Mouse (Mus musculus): ENCODE data around the gene Stxbp1.

Stxbp1 gene

DNA sequence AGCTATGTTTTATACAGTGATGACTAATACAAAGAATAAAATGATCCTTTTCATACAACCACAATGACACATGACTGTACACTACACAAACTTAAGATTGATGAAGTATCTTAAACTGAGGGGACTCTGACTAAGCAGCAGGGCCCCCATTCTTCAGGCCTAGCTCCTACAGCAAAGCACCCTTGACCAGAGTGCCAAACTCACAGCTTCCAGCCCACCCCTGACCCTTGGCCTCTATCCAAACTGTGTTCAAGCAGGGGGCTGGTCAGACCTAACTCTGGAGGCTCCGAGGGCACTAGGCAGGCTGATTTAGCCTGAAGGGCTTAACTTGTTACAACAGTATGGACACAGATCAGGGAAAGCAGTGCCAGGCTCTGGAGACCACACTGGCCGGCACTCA is 58.5 kb downstream of the Stxbp1 start:
- no peak for DNase-seq (ENCODE audit: low read depth, low spot score)

DNA sequence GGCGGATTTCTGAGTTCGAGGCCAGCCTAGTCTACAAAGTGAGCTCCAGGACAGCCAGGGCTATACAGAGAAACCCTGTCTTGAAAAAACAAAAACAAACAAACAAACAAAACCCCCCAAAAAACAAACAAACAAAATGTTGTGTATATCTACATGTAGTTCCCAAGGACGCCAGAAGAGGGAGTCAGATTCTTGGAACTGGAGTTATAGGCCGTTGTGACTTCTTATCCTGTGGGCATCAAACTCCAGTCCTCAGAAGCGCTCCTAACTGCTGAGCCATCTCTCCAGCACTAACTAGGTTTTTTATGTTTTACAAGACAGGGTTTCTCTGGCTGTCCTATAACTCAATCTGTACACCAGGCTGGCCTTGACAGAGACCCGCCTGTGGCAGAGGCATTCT is 59.9 kb downstream of the Stxbp1 start:
- peak; percentile 28 for DNase-seq (ENCODE audit: low read depth, low spot score)

GRCm38 (mm10) chr2:32784048-32784681 is 62.9 kb downstream of the Stxbp1 start, which contains the start of gene Cfap157:
TSS of gene Cfap157 (minus strand) at chr2:32784428.
- DNase-seq (ENCODE audit: low read depth, low spot score) = no peak

GRCm38 (mm10) chr2:32781710-32782109 is 65.3 kb downstream of the Stxbp1 start:
- no peak for DNase-seq (ENCODE audit: low read depth, low spot score)

GRCm38 (mm10) chr2:32779714-32780113 is 67.3 kb downstream of the Stxbp1 start:
- DNase-seq (ENCODE audit: low read depth, low spot score) = no peak

GRCm38 (mm10) chr2:32779131-32779530 is 67.9 kb downstream of the Stxbp1 start:
- DNase-seq (ENCODE audit: low read depth, low spot score) = peak; percentile 36

DNA sequence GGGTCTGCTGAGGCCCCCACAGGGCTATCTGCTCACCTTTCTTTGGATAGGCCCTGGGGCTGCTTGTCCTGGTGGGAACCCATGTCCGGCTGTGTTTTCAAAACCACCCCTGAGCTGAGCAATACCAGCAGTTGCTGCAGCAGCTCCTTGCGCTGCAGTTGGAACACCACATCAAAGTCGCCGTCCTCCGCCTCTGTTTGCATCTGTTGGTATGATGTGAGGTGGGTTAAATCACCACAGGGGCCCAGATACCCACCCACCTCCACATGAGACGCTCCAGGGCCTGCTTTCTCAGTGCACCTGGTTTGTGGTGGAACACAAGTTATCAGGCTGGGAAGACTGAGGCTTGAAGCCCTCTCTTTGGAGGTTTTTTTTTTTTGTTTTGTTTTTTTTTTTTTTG is 69.0 kb downstream of the Stxbp1 start:
- DNase-seq (ENCODE audit: low read depth, low spot score) = peak; percentile 74

DNA sequence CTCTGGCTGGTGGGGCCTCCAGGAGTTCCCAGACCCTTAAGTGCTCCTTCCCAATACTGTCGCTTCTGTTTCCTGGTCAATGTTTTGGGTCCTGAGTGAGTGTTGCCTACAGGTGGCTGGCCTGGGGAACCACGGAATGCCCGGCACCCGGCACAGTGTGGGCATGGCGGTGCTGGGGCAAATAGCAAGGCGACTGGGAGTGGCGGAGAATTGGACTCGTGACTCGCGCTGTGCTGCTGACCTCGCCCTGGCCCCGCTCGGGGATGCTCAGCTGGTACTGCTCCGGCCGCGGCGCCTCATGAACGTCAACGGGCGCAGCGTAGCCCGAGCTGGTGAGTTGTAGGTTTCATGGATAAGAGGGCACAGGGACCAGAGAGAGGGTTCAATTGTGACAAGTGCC is 70.9 kb downstream of the Stxbp1 start:
- no peak for DNase-seq (ENCODE audit: low read depth, low spot score)

GRCm38 (mm10) chr2:32775359-32776074 is 71.5 kb downstream of the Stxbp1 start, which contains the start of the genes Ttc16 and Ptrh1:
TSS of gene Ttc16 (minus strand) at chr2:32775633.
TSS of gene Ptrh1 (plus strand) at chr2:32775786.
- DNase-seq (ENCODE audit: low read depth, low spot score) = peak; percentile 96

DNA sequence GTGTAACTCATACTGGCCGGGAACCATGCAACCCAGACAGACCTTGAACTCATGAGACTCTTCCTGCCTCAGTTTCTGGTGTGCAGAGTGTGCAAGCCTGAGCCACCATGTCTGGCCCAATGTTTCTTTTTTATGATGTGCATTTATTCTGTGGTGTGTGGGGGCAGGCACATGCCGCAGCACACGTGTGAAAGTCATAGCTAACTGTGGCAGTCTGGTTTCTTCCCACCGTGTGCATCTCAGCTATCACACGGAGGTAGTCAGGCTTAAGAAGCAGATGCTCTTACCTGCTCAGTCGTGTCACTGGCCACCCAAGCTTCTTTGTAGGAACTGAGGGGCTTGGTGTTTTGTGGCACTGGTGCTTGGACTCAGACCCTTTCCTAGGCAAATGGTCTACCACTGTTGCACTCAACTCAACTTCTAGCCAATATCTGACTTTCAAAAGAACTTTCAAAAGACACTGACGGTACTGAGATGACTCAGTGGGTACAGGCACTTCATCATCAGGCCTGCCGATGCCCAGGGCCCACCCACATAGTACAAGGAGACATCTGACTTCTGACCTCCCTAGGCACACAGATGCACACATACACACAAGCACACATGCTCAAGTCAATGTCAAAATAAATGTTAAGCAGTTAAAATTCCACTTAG is 74.3 kb downstream of the Stxbp1 start:
- peak; percentile 47 for DNase-seq (ENCODE audit: low read depth, low spot score)

- peak; percentile 52 for DNase-seq (ENCODE audit: low read depth, low spot score)
Observed at GRCm38 (mm10) chr2:32771886-32772285, 75.2 kb downstream of the Stxbp1 start.

- DNase-seq (ENCODE audit: low read depth, low spot score) = no peak
Observed at GRCm38 (mm10) chr2:32769327-32770085, 77.5 kb downstream of the Stxbp1 start.

DNA sequence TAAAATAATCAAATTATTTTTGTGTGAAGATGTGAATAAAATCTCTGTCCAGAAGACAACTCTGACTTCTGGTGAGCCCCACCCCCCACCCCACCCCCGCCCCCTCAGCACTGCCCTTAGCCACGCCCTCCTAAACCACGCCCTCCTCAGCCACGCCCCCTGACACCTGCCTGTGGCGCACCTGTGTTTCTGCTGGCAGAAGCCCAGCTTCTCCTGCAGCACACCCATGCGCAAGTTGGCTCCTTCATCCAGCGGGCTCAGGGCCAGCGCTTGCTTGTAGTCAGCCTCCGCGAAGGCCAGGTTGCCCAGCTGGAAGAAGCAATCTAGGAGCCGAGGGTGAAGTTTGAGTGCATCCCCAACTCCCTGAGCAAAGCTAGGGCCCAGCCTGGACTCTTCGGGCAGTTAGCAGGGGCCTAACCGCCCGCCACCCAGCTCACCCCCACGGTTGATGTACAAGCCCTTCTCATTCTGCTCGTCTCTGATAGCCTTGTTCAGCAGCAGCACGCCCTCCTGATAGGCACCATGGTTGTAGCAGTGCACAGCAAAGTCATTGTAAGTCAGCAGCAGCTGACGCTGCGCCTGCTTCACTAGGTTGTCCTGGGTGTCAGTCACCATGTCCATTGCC is 78.3 kb downstream of the Stxbp1 start:
- DNase-seq (ENCODE audit: low read depth, low spot score) = no peak

DNA sequence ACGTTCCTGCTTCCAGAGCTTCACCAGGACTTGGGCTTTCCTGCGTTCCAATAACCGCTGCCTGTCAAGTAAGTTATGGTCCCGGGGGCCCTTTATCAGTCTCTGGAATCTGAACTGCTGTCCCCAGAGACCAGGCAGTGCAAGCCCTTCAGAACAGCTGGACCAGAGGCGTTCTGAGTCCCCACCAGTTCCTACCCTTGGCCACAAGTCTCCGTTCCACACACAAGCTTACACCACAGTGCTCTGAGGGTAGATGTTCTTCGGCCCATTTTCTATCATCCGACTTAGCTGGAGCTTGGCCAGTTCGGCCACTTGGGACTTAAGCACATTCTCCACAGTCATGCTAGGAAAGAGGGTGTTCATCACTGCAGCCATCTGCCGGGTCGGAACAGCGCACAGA is 79.8 kb downstream of the Stxbp1 start:
- no peak for DNase-seq (ENCODE audit: low read depth, low spot score)

- DNase-seq (ENCODE audit: low read depth, low spot score) = no peak
Observed at GRCm38 (mm10) chr2:32763353-32763752, 83.7 kb downstream of the Stxbp1 start.

DNA sequence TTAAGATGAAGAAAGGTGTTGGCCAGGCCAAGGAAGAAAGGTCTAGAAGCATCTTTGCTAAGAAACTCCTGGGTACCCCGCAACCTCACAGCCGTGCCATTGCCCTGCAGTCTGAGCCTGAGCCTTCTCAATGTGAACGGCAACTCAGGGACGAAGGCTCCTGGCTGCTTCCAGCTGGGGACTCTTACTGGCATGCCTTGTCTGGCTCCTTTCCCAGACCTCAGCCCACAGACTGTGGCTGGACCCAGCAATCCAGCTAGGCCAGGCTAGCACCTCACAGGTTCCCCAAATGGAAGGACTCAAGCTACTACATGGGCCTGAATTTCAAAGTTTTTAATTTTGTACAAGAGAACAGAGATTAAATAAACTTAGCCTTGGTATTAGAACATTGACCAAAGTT is 85.2 kb downstream of the Stxbp1 start:
- DNase-seq (ENCODE audit: low read depth, low spot score) = no peak

DNA sequence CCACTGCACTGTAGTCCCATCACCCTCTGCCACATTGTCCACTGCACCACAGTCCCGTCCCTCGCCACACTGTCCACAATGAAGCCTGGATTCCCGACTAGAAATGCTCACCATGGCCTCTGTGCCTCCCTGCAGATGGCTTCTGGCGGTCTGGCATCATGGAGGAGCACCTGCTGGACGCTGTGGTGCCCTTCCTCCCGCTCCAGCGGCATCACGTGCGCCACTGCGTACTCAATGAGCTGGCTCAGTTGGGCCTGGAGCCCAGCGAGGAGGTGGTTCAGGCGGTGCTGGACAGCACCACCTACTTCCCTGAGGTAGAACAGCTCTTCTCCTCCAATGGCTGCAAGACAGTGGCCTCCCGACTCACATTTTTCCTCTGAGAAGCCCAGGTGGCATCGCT is 85.7 kb downstream of the Stxbp1 start:
- no peak for DNase-seq (ENCODE audit: low read depth, low spot score)

GRCm38 (mm10) chr2:32759001-32759400 is 88.0 kb downstream of the Stxbp1 start:
- no peak for DNase-seq (ENCODE audit: low read depth, low spot score)

GRCm38 (mm10) chr2:32758503-32758902 is 88.5 kb downstream of the Stxbp1 start:
- no peak for DNase-seq (ENCODE audit: low read depth, low spot score)

- peak; percentile 98 for DNase-seq (ENCODE audit: low read depth, low spot score)
Observed at GRCm38 (mm10) chr2:32757056-32757845, 89.8 kb downstream of the Stxbp1 start, which contains the start of gene Tor2a. TSS of gene Tor2a (plus strand) at chr2:32757234.

- no peak for DNase-seq (ENCODE audit: low read depth, low spot score)
Observed at GRCm38 (mm10) chr2:32756674-32757055, 90.4 kb downstream of the Stxbp1 start.

Data from CD4-positive helper T cell, adult 2 months (primary cell).